Mouse (Mus musculus): ENCODE measurements around the gene Casp9. TPM values are rescaled to one million over a fixed set of nuclear protein-coding genes. Genes with fewer than 3 reads are reported as not detected.

Gene Casp9
- polyA plus RNA-seq, 1 experiment from 2014 or later = 6.3 TPM

GRCm38 (mm10) chr4:141805886-141806285, 12.5 kb downstream of the Casp9 start:
- DNase-seq = no peak
- TF ChIP-seq CTCF (IDR thresholded peaks at IDR 0.05; ENCODE audit: low read depth) = no peak
- TF ChIP-seq EP300 (IDR thresholded peaks at IDR 0.05; ENCODE audit: low read depth) = no peak
- Histone ChIP-seq H3K4me2 (ENCODE audit: low read depth, low read length) (no peak overlapping the region), H3K4me1 (ENCODE audit: insufficient read depth) (no peaks in the 10 kb centered on the region), H3K9me3 (ENCODE audit: low read length) (no peaks in the 10 kb centered on the region), H3K27me3 (ENCODE audit: insufficient read depth, low read length) (no peaks in the 10 kb centered on the region), H3K27ac (ENCODE audit: low read depth) (no peak overlapping the region), H3K4me3 (ENCODE audit: low read depth, low read length) (no peak overlapping the region), H3K9ac (replicated peaks) (no peak overlapping the region), H3K36me3 (replicated peaks; ENCODE audit: insufficient read depth, low read length) (peaks cover 59% of the 10 kb centered on the region)
- 77% methylated on average over 8 of the region's 8 CpGs for WGBS (ENCODE audit: insufficient replicate concordance)
- no peak for ATAC-seq

GRCm38 (mm10) chr4:141809850-141810464, 16.5 kb downstream of the Casp9 start:
- Histone ChIP-seq H3K9ac (replicated peaks) (no peak overlapping the region), H3K27me3 (ENCODE audit: insufficient read depth, low read length) (no peaks in the 10 kb centered on the region), H3K4me1 (ENCODE audit: insufficient read depth) (no peaks in the 10 kb centered on the region), H3K36me3 (replicated peaks; ENCODE audit: insufficient read depth, low read length) (peaks cover 84% of the 10 kb centered on the region), H3K4me3 (ENCODE audit: low read depth, low read length) (no peak overlapping the region), H3K27ac (ENCODE audit: low read depth) (no peak overlapping the region), H3K4me2 (ENCODE audit: low read depth, low read length) (no peak overlapping the region), H3K9me3 (ENCODE audit: low read length) (no peaks in the 10 kb centered on the region)
- peak; percentile 58 for DNase-seq
- peak; percentile 84 for TF ChIP-seq CTCF (IDR thresholded peaks at IDR 0.05; ENCODE audit: low read depth)
- no peak for TF ChIP-seq EP300 (IDR thresholded peaks at IDR 0.05; ENCODE audit: low read depth)
- WGBS (ENCODE audit: insufficient replicate concordance) = 75% methylated on average over 8 of the region's 8 CpGs
- peak; percentile 65 for ATAC-seq

- no peak overlapping the region for H3K4me2 ChIP-seq (ENCODE audit: low read depth, low read length)
- no peak overlapping the region for H3K4me3 ChIP-seq (ENCODE audit: low read depth, low read length)
- H3K27ac ChIP-seq (ENCODE audit: low read depth) = no peak overlapping the region
- H3K36me3 ChIP-seq (replicated peaks; ENCODE audit: insufficient read depth, low read length) = peaks cover 75% of the 10 kb centered on the region
- TF ChIP-seq CTCF (IDR thresholded peaks at IDR 0.05; ENCODE audit: low read depth) (peak; percentile 28; the same call in 1 of the 2 replicates), EP300 (IDR thresholded peaks at IDR 0.05; ENCODE audit: low read depth) (no peak)
- WGBS (ENCODE audit: insufficient replicate concordance) = 98% methylated on average over 2 of the region's 2 CpGs
- no peak overlapping the region for H3K9ac ChIP-seq (replicated peaks)
- no peak for DNase-seq
- H3K9me3 ChIP-seq (ENCODE audit: low read length) = no peaks in the 10 kb centered on the region
- H3K27me3 ChIP-seq (ENCODE audit: insufficient read depth, low read length) = no peaks in the 10 kb centered on the region
- no peaks in the 10 kb centered on the region for H3K4me1 ChIP-seq (ENCODE audit: insufficient read depth)
- no peak for ATAC-seq
Measured at GRCm38 (mm10) chr4:141810975-141811374, 17.6 kb downstream of the Casp9 start.

GRCm38 (mm10) chr4:141811375-141811774, 18.0 kb downstream of the Casp9 start:
- 94% methylated on average over 7 of the region's 7 CpGs for WGBS (ENCODE audit: insufficient replicate concordance)
- Histone ChIP-seq H3K4me2 (ENCODE audit: low read depth, low read length) (no peak overlapping the region), H3K27me3 (ENCODE audit: insufficient read depth, low read length) (no peaks in the 10 kb centered on the region), H3K9ac (replicated peaks) (no peak overlapping the region), H3K9me3 (ENCODE audit: low read length) (no peaks in the 10 kb centered on the region), H3K27ac (ENCODE audit: low read depth) (no peak overlapping the region), H3K4me3 (ENCODE audit: low read depth, low read length) (no peak overlapping the region), H3K4me1 (ENCODE audit: insufficient read depth) (no peaks in the 10 kb centered on the region), H3K36me3 (replicated peaks; ENCODE audit: insufficient read depth, low read length) (peaks cover 72% of the 10 kb centered on the region)
- ATAC-seq (no peak), DNase-seq (no peak)
- TF ChIP-seq CTCF (IDR thresholded peaks at IDR 0.05; ENCODE audit: low read depth) (no peak), EP300 (IDR thresholded peaks at IDR 0.05; ENCODE audit: low read depth) (no peak)

GRCm38 (mm10) chr4:141816267-141816666, 22.9 kb downstream of the Casp9 start:
- Histone ChIP-seq H3K27me3 (ENCODE audit: insufficient read depth, low read length) (no peaks in the 10 kb centered on the region), H3K9ac (replicated peaks) (no peak overlapping the region), H3K4me1 (ENCODE audit: insufficient read depth) (no peaks in the 10 kb centered on the region), H3K9me3 (ENCODE audit: low read length) (no peaks in the 10 kb centered on the region), H3K4me3 (ENCODE audit: low read depth, low read length) (no peak overlapping the region), H3K27ac (ENCODE audit: low read depth) (no peak overlapping the region), H3K36me3 (replicated peaks; ENCODE audit: insufficient read depth, low read length) (peaks cover 27% of the 10 kb centered on the region), H3K4me2 (ENCODE audit: low read depth, low read length) (no peak overlapping the region)
- no peak for DNase-seq
- no peak for ATAC-seq
- 91% methylated on average over 7 of the region's 7 CpGs for WGBS (ENCODE audit: insufficient replicate concordance)
- TF ChIP-seq EP300 (IDR thresholded peaks at IDR 0.05; ENCODE audit: low read depth) (no peak), CTCF (IDR thresholded peaks at IDR 0.05; ENCODE audit: low read depth) (no peak)

- Histone ChIP-seq H3K4me3 (ENCODE audit: low read depth, low read length) (no peak overlapping the region), H3K27me3 (ENCODE audit: insufficient read depth, low read length) (no peaks in the 10 kb centered on the region), H3K36me3 (replicated peaks; ENCODE audit: insufficient read depth, low read length) (peaks cover 20% of the 10 kb centered on the region), H3K27ac (ENCODE audit: low read depth) (no peak overlapping the region), H3K9ac (replicated peaks) (no peak overlapping the region), H3K9me3 (ENCODE audit: low read length) (no peaks in the 10 kb centered on the region), H3K4me2 (ENCODE audit: low read depth, low read length) (no peak overlapping the region), H3K4me1 (ENCODE audit: insufficient read depth) (no peaks in the 10 kb centered on the region)
- TF ChIP-seq EP300 (IDR thresholded peaks at IDR 0.05; ENCODE audit: low read depth) (no peak), CTCF (IDR thresholded peaks at IDR 0.05; ENCODE audit: low read depth) (no peak)
- WGBS (ENCODE audit: insufficient replicate concordance) = 52% methylated on average over 14 of the region's 14 CpGs
- DNase-seq (no peak), ATAC-seq (no peak)
Measured at GRCm38 (mm10) chr4:141816776-141817655, 23.6 kb downstream of the Casp9 start.

Measured in liver, postnatal 0 days (tissue).